Mouse (Mus musculus) kidney, postnatal 0 days (tissue): Measurements from ENCODE around the gene Dyx1c1. TPM values are rescaled to one million over a fixed set of nuclear protein-coding genes. Genes with fewer than 3 reads are reported as not detected.

ENCODE experiments used
- ATAC-seq: fragments of 200-750 bp; cut with Nextera tagmentation; replicated peaks from 2 replicates; pipeline ENCODE4 v1.8.0; 2017; ENCODE audit warnings: low read depth, moderate number of reproducible peaks, moderate TSS enrichment, moderate library complexity; ENCODE audit not compliant: low FRiP score
- DNase-seq: peaks from one replicate; pipeline ENCODE4 v3.0.0-alpha.2; 2016; ENCODE audit warnings: low spot score
- H3K27ac ChIP-seq: fragments of 300-500 bp; sonication (generic); 2 replicates; pipeline ENCODE4 v1.5.1; 2014; ENCODE audit warnings: mild to moderate bottlenecking
- H3K27me3 ChIP-seq: fragments of 300-500 bp; sonication (generic); 2 replicates; pipeline ENCODE4 v1.6.1; 2014; ENCODE audit warnings: low read length, mixed read lengths; ENCODE audit not compliant: insufficient read depth
- H3K36me3 ChIP-seq: fragments of 300-500 bp; sonication (generic); 2 replicates; pipeline ENCODE4 v1.6.1; 2014; ENCODE audit warnings: low read length, mixed read lengths; ENCODE audit not compliant: insufficient read depth
- H3K4me1 ChIP-seq: fragments of 300-500 bp; sonication (generic); replicated peaks from 2 replicates; pipeline ENCODE4 v1.6.1; 2014; ENCODE audit warnings: antibody characterized with exemption, low read length, mixed read lengths; ENCODE audit not compliant: insufficient read depth
- H3K4me2 ChIP-seq: fragments of 300-500 bp; sonication (generic); 2 replicates; pipeline ENCODE4 v1.6.1; 2014; ENCODE audit warnings: mild to moderate bottlenecking, low read length, moderate library complexity, mixed read lengths
- H3K4me3 ChIP-seq: fragments of 300-500 bp; sonication (generic); replicated peaks from 2 replicates; pipeline ENCODE4 v1.5.1; 2014; ENCODE audit warnings: low read depth, low read length
- H3K9ac ChIP-seq: fragments of 300-500 bp; sonication (generic); 2 replicates; pipeline ENCODE4 v1.6.1; 2014; ENCODE audit warnings: low read depth, low read length
- H3K9me3 ChIP-seq: fragments of 300-500 bp; sonication (generic); replicated peaks from 2 replicates; pipeline ENCODE4 v1.6.1; 2016; ENCODE audit warnings: low read length, inconsistent platforms, mixed read lengths
- CTCF ChIP-seq: IDR thresholded peaks from 2 replicates; pipeline ENCODE4 v1.5.1; 2016; ENCODE audit warnings: antibody characterized with exemption, low read depth, mild to moderate bottlenecking, moderate library complexity
- WGBS: fragments of 180-500 bp; shearing (Covaris S2); extraction: QIAGEN DNeasy Blood & Tissue Kit; methylation state at CpG from one replicate; pipeline ENCODE4 v1.1.7; 2014; 5-methylcytosine and 5-hydroxymethylcytosine counted together
- microRNA-seq: library from miRNA; unstranded; fragments of <30 nt; microRNA quantifications from one replicate; pipeline ENCODE4, GENCODE M21; 2016
- polyA plus RNA-seq: library from polyadenylated mRNA; unstranded; fragments of >200 nt; fragmentation: Nextera tagmentation; extraction: Ambion mirVana; gene quantifications from 2 replicates; pipeline ENCODE4 v1.2.1, GENCODE M21; 2015

The Dyx1c1 gene
- polyA plus RNA-seq, 1 experiment from 2014 or later = 2.8 TPM

GRCm38 (mm10) chr9:73006175-73006574, 47.6 kb downstream of the Dyx1c1 start:
- Histone ChIP-seq H3K4me1 (no peaks in the 10 kb centered on the region), H3K27ac (no peak overlapping the region), H3K4me2 (no peak overlapping the region), H3K36me3 (peaks cover 35% of the 10 kb centered on the region; the same call in 1 of the 2 replicates), H3K27me3 (no peaks in the 10 kb centered on the region), H3K9me3 (no peaks in the 10 kb centered on the region), H3K4me3 (no peak overlapping the region), H3K9ac (no peak overlapping the region)
- ATAC-seq (no peak), DNase-seq (no peak)
- peak; percentile 41; the same call in 1 of the 2 replicates for TF ChIP-seq CTCF
- 98% methylated on average over 3 of the region's 3 CpGs for WGBS

DNA sequence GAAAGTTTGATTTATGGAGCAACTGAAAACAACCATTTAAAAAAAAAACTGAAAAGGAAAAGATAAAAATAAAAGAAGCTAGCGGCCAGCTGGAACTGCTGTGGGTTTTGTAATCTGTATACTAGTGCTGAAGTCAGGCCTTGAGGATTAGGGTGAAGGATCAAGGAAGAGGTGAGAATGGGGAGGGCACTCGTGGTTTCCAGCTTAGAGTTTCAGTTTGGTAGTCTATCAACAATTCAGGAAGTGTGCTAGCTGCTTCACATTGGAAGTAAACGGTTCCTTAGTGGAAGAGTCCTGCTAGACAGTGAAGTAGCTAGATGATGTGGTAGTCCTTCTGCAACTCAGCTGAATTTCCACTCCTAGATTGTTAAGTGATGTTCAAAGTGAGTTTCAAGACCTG, 49.8 kb downstream of the Dyx1c1 start:
- no peak for DNase-seq
- Histone ChIP-seq H3K9ac (no peak overlapping the region), H3K4me2 (no peak overlapping the region), H3K9me3 (no peaks in the 10 kb centered on the region), H3K27ac (no peak overlapping the region), H3K27me3 (no peaks in the 10 kb centered on the region), H3K4me3 (no peak overlapping the region), H3K36me3 (peaks cover 40% of the 10 kb centered on the region; the same call in 1 of the 2 replicates), H3K4me1 (no peaks in the 10 kb centered on the region)
- TF ChIP-seq CTCF = no peak
- no peak for ATAC-seq
- WGBS = 44% methylated on average over 3 of the region's 3 CpGs

DNA sequence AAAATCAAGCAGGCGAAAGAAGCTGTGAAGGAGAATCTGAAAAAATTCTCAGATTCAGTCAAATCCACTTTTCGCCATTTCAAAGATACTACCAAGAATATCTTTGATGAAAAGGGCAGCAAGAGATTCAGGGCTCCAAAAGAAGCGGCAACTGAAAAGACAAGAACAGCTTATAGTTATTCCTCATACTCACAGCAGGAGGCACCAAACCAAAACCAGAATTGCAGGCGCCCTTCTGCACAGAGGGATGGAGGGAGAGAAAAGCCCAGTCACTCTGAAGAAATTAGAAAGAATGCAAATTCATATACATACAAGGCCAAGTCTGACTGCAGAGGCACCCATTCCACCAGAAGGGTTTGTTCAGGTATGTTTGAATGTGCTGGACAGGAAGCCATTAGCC, 54.0 kb downstream of the Dyx1c1 start:
- peaks cover 45% of the 10 kb centered on the region for H3K36me3 ChIP-seq
- H3K4me1 ChIP-seq = no peaks in the 10 kb centered on the region
- DNase-seq = peak; percentile 15
- H3K9ac ChIP-seq = no peak overlapping the region
- 92% methylated on average over 4 of the region's 4 CpGs for whole genome bisulfite sequencing
- no peak; the same call in 1 of the 2 replicates for TF ChIP-seq CTCF
- no peak for ATAC-seq
- no peak overlapping the region for H3K27ac ChIP-seq
- H3K9me3 ChIP-seq = no peaks in the 10 kb centered on the region
- no peak overlapping the region for H3K4me3 ChIP-seq
- H3K4me2 ChIP-seq = no peak overlapping the region
- H3K27me3 ChIP-seq = no peaks in the 10 kb centered on the region

DNA sequence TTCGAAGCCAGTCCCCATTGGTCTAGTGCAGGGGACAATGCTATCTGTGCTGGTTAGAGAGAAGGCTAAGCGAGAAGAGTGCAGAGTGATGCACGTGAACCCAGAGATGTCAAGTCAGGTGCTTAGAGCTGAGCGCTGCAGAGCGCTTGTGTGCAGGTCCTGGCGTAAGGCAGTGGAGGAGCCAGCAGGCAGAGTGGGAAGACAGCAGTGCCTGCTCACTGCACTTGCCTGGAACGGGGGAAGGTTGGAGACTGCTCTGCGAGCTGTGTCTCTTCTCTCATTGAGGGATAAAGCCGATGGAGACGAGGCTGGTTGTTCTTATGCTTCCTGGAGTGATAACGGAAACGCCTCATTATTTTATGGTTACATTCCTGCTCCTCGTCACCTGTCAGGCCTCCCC, 56.1 kb downstream of the Dyx1c1 start:
- TF ChIP-seq CTCF = no peak
- no peak for ATAC-seq
- Histone ChIP-seq H3K9me3 (no peaks in the 10 kb centered on the region), H3K4me3 (no peak overlapping the region), H3K27me3 (no peaks in the 10 kb centered on the region), H3K9ac (no peak overlapping the region), H3K4me2 (no peak overlapping the region), H3K36me3 (peaks cover 38% of the 10 kb centered on the region), H3K4me1 (no peaks in the 10 kb centered on the region), H3K27ac (no peak overlapping the region)
- no peak for DNase-seq
- WGBS = 74% methylated on average over 13 of the region's 13 CpGs

GRCm38 (mm10) chr9:73019841-73020240, 61.3 kb downstream of the Dyx1c1 start:
- H3K4me1 ChIP-seq = no peaks in the 10 kb centered on the region
- H3K9me3 ChIP-seq = no peaks in the 10 kb centered on the region
- no peak for ATAC-seq
- peaks cover 11% of the 10 kb centered on the region for H3K36me3 ChIP-seq
- no peak for TF ChIP-seq CTCF
- WGBS = 95% methylated on average over 10 of the region's 10 CpGs
- no peaks in the 10 kb centered on the region for H3K27me3 ChIP-seq
- no peak overlapping the region for H3K27ac ChIP-seq
- H3K4me3 ChIP-seq = no peak overlapping the region
- no peak for DNase-seq
- H3K4me2 ChIP-seq = no peak overlapping the region
- no peak overlapping the region for H3K9ac ChIP-seq

GRCm38 (mm10) chr9:73020566-73021097, 62.0 kb downstream of the Dyx1c1 start:
- Histone ChIP-seq H3K4me2 (no peak overlapping the region), H3K27me3 (no peaks in the 10 kb centered on the region), H3K4me3 (no peak overlapping the region), H3K36me3 (peaks cover 11% of the 10 kb centered on the region), H3K9me3 (no peaks in the 10 kb centered on the region), H3K27ac (no peak overlapping the region), H3K4me1 (no peaks in the 10 kb centered on the region), H3K9ac (no peak overlapping the region)
- DNase-seq = no peak
- 92% methylated on average over 5 of the region's 5 CpGs for WGBS
- no peak for TF ChIP-seq CTCF
- no peak for ATAC-seq

Small RNAs within 50 kb of the gene (microRNA-seq; reads per million reads assigned to microRNA genes)
- not detected for gene Gm27353

Other genes with a start within 250 kb of the Dyx1c1 start
- 1.2 TPM in 2 replicates for gene Prtg, start 151.9 kb upstream of the Dyx1c1 start, polyA plus RNA-seq
- 3.0 and 3.2 TPM in 2 replicates for gene Pygo1, start 33.1 kb upstream of the Dyx1c1 start, polyA plus RNA-seq
- gene Gm44503, start 67 bp downstream of the Dyx1c1 start, polyA plus RNA-seq = not detected in 2 replicates
- 30.2 and 33.8 TPM in 2 replicates for gene Ccpg1os, start 26.6 kb downstream of the Dyx1c1 start, polyA plus RNA-seq
- gene Ccpg1, start 26.6 kb downstream of the Dyx1c1 start, polyA plus RNA-seq = 43.8 and 49.6 TPM in 2 replicates
- 10.8 and 11.9 TPM in 2 replicates for gene Pigb, start 81.6 kb downstream of the Dyx1c1 start, polyA plus RNA-seq
- gene Rab27a, start 86.1 kb downstream of the Dyx1c1 start, polyA plus RNA-seq = 8.9 and 9.1 TPM in 2 replicates
- gene Khdc3, start 143.1 kb downstream of the Dyx1c1 start, polyA plus RNA-seq = 0.15 and 0.29 TPM in 2 replicates
- gene Gm20509, start 143.7 kb downstream of the Dyx1c1 start, polyA plus RNA-seq = not detected in 2 replicates
- 103 and 105 TPM in 2 replicates for gene Rsl24d1, start 154.6 kb downstream of the Dyx1c1 start, polyA plus RNA-seq